Mouse (Mus musculus) liver, postnatal 0 days (tissue): ENCODE measurements around the gene Trpc7. TPM values are rescaled to one million over a fixed set of nuclear protein-coding genes. Genes with fewer than 3 reads are reported as not detected.

Experiments used
- ATAC-seq: fragments of 200-750 bp; cut with Nextera tagmentation; 2 replicates; pipeline ENCODE4 v1.8.0; 2017; ENCODE audit warnings: mild to moderate bottlenecking, moderate library complexity
- DNase-seq: peaks from one replicate; pipeline ENCODE4 v3.0.0-alpha.2; 2016
- H3K27ac ChIP-seq: fragments of 300-500 bp; sonication (generic); 2 replicates; pipeline ENCODE4 v1.5.1; 2014; ENCODE audit warnings: antibody characterized with exemption, moderate library complexity, mild to moderate bottlenecking, low read depth
- H3K27me3 ChIP-seq: fragments of 300-500 bp; sonication (generic); 2 replicates; pipeline ENCODE4 v1.6.1; 2014; ENCODE audit warnings: low read length, control low read depth, mixed read lengths; ENCODE audit not compliant: insufficient read depth
- H3K36me3 ChIP-seq: fragments of 300-500 bp; sonication (generic); replicated peaks from 2 replicates; pipeline ENCODE4 v1.6.1; 2014; ENCODE audit warnings: mild to moderate bottlenecking, control low read depth, low read length, moderate library complexity, mixed read lengths; ENCODE audit not compliant: insufficient read depth
- H3K4me1 ChIP-seq: fragments of 300-500 bp; sonication (generic); 2 replicates; pipeline ENCODE4 v1.6.1; 2014; ENCODE audit warnings: antibody characterized with exemption, mild to moderate bottlenecking, control low read depth; ENCODE audit not compliant: insufficient read depth
- H3K4me2 ChIP-seq: fragments of 300-500 bp; sonication (generic); 2 replicates; pipeline ENCODE4 v1.6.1; 2014; ENCODE audit warnings: low read depth, mild to moderate bottlenecking, low read length, moderate library complexity, mixed read lengths
- H3K4me3 ChIP-seq: fragments of 300-500 bp; sonication (generic); 2 replicates; pipeline ENCODE4 v1.5.1; 2014; ENCODE audit warnings: low read depth, low read length
- H3K9ac ChIP-seq: fragments of 300-500 bp; sonication (generic); replicated peaks from 2 replicates; pipeline ENCODE4 v1.6.1; 2014; ENCODE audit warnings: mild to moderate bottlenecking, moderate library complexity
- H3K9me3 ChIP-seq: fragments of 300-500 bp; sonication (generic); 2 replicates; pipeline ENCODE4 v1.6.1; 2016; ENCODE audit warnings: mild to moderate bottlenecking, control low read depth, low read length, mixed read lengths
- CTCF ChIP-seq: sonication (generic); IDR thresholded peaks from 2 replicates; pipeline ENCODE4 v1.5.1; 2016; ENCODE audit warnings: antibody characterized with exemption, low read depth
- EP300 ChIP-seq: IDR thresholded peaks from 2 replicates; pipeline ENCODE4 v1.6.1; 2016; ENCODE audit warnings: antibody characterized with exemption, low read depth, mild to moderate bottlenecking
- WGBS: fragments of 180-500 bp; shearing (Covaris S2); extraction: QIAGEN DNeasy Blood & Tissue Kit; methylation state at CpG from one replicate; pipeline ENCODE4 v1.1.7; 2014; ENCODE audit not compliant: insufficient replicate concordance; 5-methylcytosine and 5-hydroxymethylcytosine counted together
- polyA plus RNA-seq: library from polyadenylated mRNA; unstranded; fragments of >200 nt; fragmentation: Nextera tagmentation; extraction: Ambion mirVana; gene quantifications from 2 replicates; pipeline ENCODE4 v1.2.1, GENCODE M21; 2015

Gene Trpc7
- polyA plus RNA-seq, 1 experiment from 2014 or later = not detected

GRCm38 (mm10) chr13:56797459-56797858, 98.3 kb downstream of the Trpc7 start:
- Histone ChIP-seq H3K4me1 (no peaks in the 10 kb centered on the region), H3K4me3 (no peak overlapping the region), H3K27ac (no peak overlapping the region), H3K9me3 (no peaks in the 10 kb centered on the region), H3K27me3 (no peaks in the 10 kb centered on the region), H3K4me2 (no peak overlapping the region), H3K9ac (no peak overlapping the region), H3K36me3 (no peaks in the 10 kb centered on the region)
- no peak for DNase-seq
- TF ChIP-seq CTCF = no peak
- no peak for TF ChIP-seq EP300
- no peak for ATAC-seq
- WGBS = 69% methylated on average over 7 of the region's 7 CpGs

- WGBS = 70% methylated on average over 7 of the region's 7 CpGs
- Histone ChIP-seq H3K9me3 (no peaks in the 10 kb centered on the region), H3K9ac (no peak overlapping the region), H3K27me3 (no peaks in the 10 kb centered on the region), H3K4me2 (no peak overlapping the region), H3K4me1 (no peaks in the 10 kb centered on the region), H3K36me3 (no peaks in the 10 kb centered on the region), H3K27ac (no peak overlapping the region), H3K4me3 (no peak overlapping the region)
- DNase-seq = no peak
- ATAC-seq = no peak
- TF ChIP-seq CTCF (no peak), EP300 (no peak)
These were observed 100.3 kb downstream of the Trpc7 start for GRCm38 (mm10) chr13:56795501-56795900.

GRCm38 (mm10) chr13:56794441-56794840, 101.4 kb downstream of the Trpc7 start:
- Histone ChIP-seq H3K4me3 (no peak overlapping the region), H3K9me3 (no peaks in the 10 kb centered on the region), H3K27me3 (no peaks in the 10 kb centered on the region), H3K4me2 (no peak overlapping the region), H3K4me1 (no peaks in the 10 kb centered on the region), H3K36me3 (no peaks in the 10 kb centered on the region), H3K27ac (no peak overlapping the region), H3K9ac (no peak overlapping the region)
- no peak for TF ChIP-seq CTCF
- no peak for TF ChIP-seq EP300
- ATAC-seq = no peak
- 66% methylated on average over 7 of the region's 7 CpGs for WGBS
- no peak for DNase-seq

- TF ChIP-seq CTCF = no peak
- TF ChIP-seq EP300 = no peak
- 68% methylated on average over 3 of the region's 3 CpGs for WGBS
These were observed 102.9 kb downstream of the Trpc7 start for GRCm38 (mm10) chr13:56792844-56793243.

GRCm38 (mm10) chr13:56790683-56791082, 105.1 kb downstream of the Trpc7 start:
- no peak for DNase-seq
- WGBS = 91% methylated on average over 3 of the region's 3 CpGs
- no peak for ATAC-seq
- Histone ChIP-seq H3K4me1 (no peaks in the 10 kb centered on the region), H3K4me3 (no peak overlapping the region), H3K9ac (no peak overlapping the region), H3K4me2 (no peak overlapping the region), H3K36me3 (no peaks in the 10 kb centered on the region), H3K9me3 (no peaks in the 10 kb centered on the region), H3K27me3 (no peaks in the 10 kb centered on the region), H3K27ac (no peak overlapping the region)
- TF ChIP-seq EP300 = no peak

More at GRCm38 (mm10) chr13:56792844-56793243, 102.9 kb downstream of the Trpc7 start:
- no peaks in the 10 kb centered on the region for H3K36me3 ChIP-seq
- DNase-seq = no peak
- no peak overlapping the region for H3K4me3 ChIP-seq
- no peak overlapping the region for H3K27ac ChIP-seq
- no peak overlapping the region for H3K4me2 ChIP-seq
- H3K4me1 ChIP-seq = no peaks in the 10 kb centered on the region
- H3K9ac ChIP-seq = no peak overlapping the region
- ATAC-seq = no peak
- no peaks in the 10 kb centered on the region for H3K27me3 ChIP-seq
- H3K9me3 ChIP-seq = no peaks in the 10 kb centered on the region

GRCm38 (mm10) chr13:56782621-56783020, 113.2 kb downstream of the Trpc7 start:
- Histone ChIP-seq H3K27ac (no peak overlapping the region), H3K9ac (no peak overlapping the region), H3K4me3 (no peak overlapping the region), H3K27me3 (no peaks in the 10 kb centered on the region), H3K36me3 (no peaks in the 10 kb centered on the region), H3K9me3 (no peaks in the 10 kb centered on the region), H3K4me1 (no peaks in the 10 kb centered on the region), H3K4me2 (no peak overlapping the region)
- ATAC-seq = no peak
- WGBS = 67% methylated on average over 1 of the region's 1 CpGs
- TF ChIP-seq CTCF (no peak), EP300 (no peak)
- no peak for DNase-seq

GRCm38 (mm10) chr13:56781697-56782096, 114.1 kb downstream of the Trpc7 start:
- H3K4me2 ChIP-seq = no peak overlapping the region
- 79% methylated on average over 3 of the region's 3 CpGs for WGBS
- no peaks in the 10 kb centered on the region for H3K36me3 ChIP-seq
- no peak overlapping the region for H3K9ac ChIP-seq
- no peak for TF ChIP-seq CTCF
- no peak for TF ChIP-seq EP300
- no peaks in the 10 kb centered on the region for H3K4me1 ChIP-seq
- H3K27me3 ChIP-seq = no peaks in the 10 kb centered on the region
- no peak for ATAC-seq
- no peak for DNase-seq
- H3K9me3 ChIP-seq = no peaks in the 10 kb centered on the region
- H3K27ac ChIP-seq = no peak overlapping the region
- no peak overlapping the region for H3K4me3 ChIP-seq
